ENCODE assay signal across 23 mouse cellular contexts in the genomic region with DNA sequence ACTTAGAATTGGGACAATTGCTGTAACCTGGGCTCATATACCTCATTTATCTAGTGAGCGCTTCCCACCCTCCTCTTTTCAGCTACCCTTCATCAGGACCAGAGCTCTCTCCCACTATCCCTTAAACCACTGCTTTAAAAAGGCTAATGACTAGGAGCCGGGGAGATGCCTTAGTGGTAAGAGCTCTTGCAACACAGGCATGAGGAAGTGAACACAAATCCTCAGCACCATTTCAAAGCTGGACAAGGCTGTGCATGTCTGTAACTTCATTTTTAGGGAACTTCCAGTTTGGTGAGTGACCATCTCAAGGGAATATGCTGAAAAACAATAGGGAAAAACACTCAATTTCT.
DNase-seq lines count a peak whose midpoint lies in the region; ATAC-seq and TF ChIP-seq lines count a peak whose summit lies in the region.
"Had no signal": no experiment of that assay in that cellular context is flagged by ENCODE, and none has a peak within 500 bp of the region (broad histone marks: within the 10 kb centered on the region; RNA-seq: fewer than 3 reads in every experiment).

No protein-coding gene starts in this region.

- H3K4me3 ChIP-seq in forebrain, embryonic 16.5 days (replicated peaks; ENCODE audit: low read length) = no peak overlapping the region
- H3K4me3 ChIP-seq in forebrain, embryonic 10.5 days = no peak overlapping the region
- no peak overlapping the region for H3K4me3 ChIP-seq in liver, adult 2 months (ENCODE audit: insufficient read depth, low read depth, low read length)
- no peak overlapping the region for H3K4me3 ChIP-seq in liver, embryonic 11.5 days (ENCODE audit: low read depth, low read length)
- H3K4me3 ChIP-seq in midbrain, postnatal 0 days (ENCODE audit: low read depth, low read length) = no peak overlapping the region
- H3K4me3 ChIP-seq: erythroblast, embryonic 14.5 days; heart, embryonic 12.5 days; hindbrain, embryonic 13.5 days; intestine, embryonic 15.5 days; limb, embryonic 15.5 days; midbrain, embryonic 12.5 days had no signal

- WGBS in forebrain, embryonic 16.5 days = 70% methylated on average over 2 of the region's 2 CpGs
- 97% methylated on average over 2 of the region's 2 CpGs for WGBS in forebrain, embryonic 10.5 days
- WGBS in liver, adult 2 months = 94% methylated on average over 2 of the region's 2 CpGs
- 74% methylated on average over 2 of the region's 2 CpGs for WGBS in liver, embryonic 11.5 days
- 73% methylated on average over 2 of the region's 2 CpGs for WGBS in midbrain, postnatal 0 days

- peak overlapping the region; percentile 38 for H3K27ac ChIP-seq in forebrain, embryonic 16.5 days (ENCODE audit: low read length)
- H3K27ac ChIP-seq in forebrain, embryonic 10.5 days = no peak overlapping the region
- no peak overlapping the region for H3K27ac ChIP-seq in liver, adult 2 months (replicated peaks; ENCODE audit: insufficient read depth, low read depth, low read length)
- H3K27ac ChIP-seq in liver, embryonic 11.5 days (ENCODE audit: low read depth, low read length) = no peak overlapping the region
- peak overlapping the region; percentile 48 for H3K27ac ChIP-seq in midbrain, postnatal 0 days (ENCODE audit: low read depth, low read length)
- H3K27ac ChIP-seq: hindbrain, embryonic 13.5 days; intestine, embryonic 15.5 days; limb, embryonic 15.5 days; midbrain, embryonic 12.5 days had no signal

- no peaks in the 10 kb centered on the region for H3K27me3 ChIP-seq in forebrain, embryonic 16.5 days (replicated peaks; ENCODE audit: control insufficient read depth, insufficient read depth, low read length)
- H3K27me3 ChIP-seq in forebrain, embryonic 10.5 days (ENCODE audit: poor library complexity, severe bottlenecking) = no peaks in the 10 kb centered on the region
- H3K27me3 ChIP-seq in liver, adult 2 months (ENCODE audit: control insufficient read depth, insufficient read depth, low read length) = no peaks in the 10 kb centered on the region
- H3K27me3 ChIP-seq in liver, embryonic 11.5 days (replicated peaks; ENCODE audit: control insufficient read depth, insufficient read depth, low read length) = no peaks in the 10 kb centered on the region
- H3K27me3 ChIP-seq in midbrain, postnatal 0 days (ENCODE audit: insufficient read depth, low read length) = no peaks in the 10 kb centered on the region
- H3K27me3 ChIP-seq: heart, embryonic 12.5 days; hindbrain, embryonic 13.5 days; intestine, embryonic 15.5 days; limb, embryonic 15.5 days; midbrain, embryonic 12.5 days had no signal

- H3K36me3 ChIP-seq in forebrain, embryonic 16.5 days (ENCODE audit: control insufficient read depth, insufficient read depth) = no peaks in the 10 kb centered on the region
- peaks cover 26% of the 10 kb centered on the region for H3K36me3 ChIP-seq in forebrain, embryonic 10.5 days (replicated peaks)
- H3K36me3 ChIP-seq in liver, adult 2 months (ENCODE audit: control insufficient read depth, insufficient read depth, low read length) = no peaks in the 10 kb centered on the region
- no peaks in the 10 kb centered on the region for H3K36me3 ChIP-seq in liver, embryonic 11.5 days (ENCODE audit: control insufficient read depth, insufficient read depth, low read length)
- no peaks in the 10 kb centered on the region for H3K36me3 ChIP-seq in midbrain, postnatal 0 days (ENCODE audit: insufficient read depth, low read length)
- H3K36me3 ChIP-seq: hindbrain, embryonic 13.5 days; intestine, embryonic 15.5 days; limb, embryonic 15.5 days; midbrain, embryonic 12.5 days had no signal

- H3K9ac ChIP-seq in forebrain, embryonic 16.5 days (replicated peaks; ENCODE audit: low read depth, low read length) = no peak overlapping the region
- H3K9ac ChIP-seq in liver, adult 2 months (ENCODE audit: low read depth, low read length) = no peak overlapping the region
- H3K9ac ChIP-seq in liver, embryonic 11.5 days (ENCODE audit: low read depth, low read length) = no peak overlapping the region
- H3K9ac ChIP-seq in midbrain, postnatal 0 days (replicated peaks; ENCODE audit: low read length, poor library complexity, severe bottlenecking) = no peak overlapping the region
- H3K9ac ChIP-seq: heart, embryonic 12.5 days; hindbrain, embryonic 13.5 days; intestine, embryonic 15.5 days; limb, embryonic 15.5 days; liver, postnatal 0 days; midbrain, embryonic 12.5 days had no signal

- H3K4me2 ChIP-seq in forebrain, embryonic 16.5 days (ENCODE audit: low read length) = no peak overlapping the region
- H3K4me2 ChIP-seq in liver, embryonic 11.5 days = no peak overlapping the region
- no peak overlapping the region for H3K4me2 ChIP-seq in midbrain, postnatal 0 days (ENCODE audit: low read depth, low read length, poor library complexity, severe bottlenecking)
- H3K4me2 ChIP-seq: heart, embryonic 12.5 days; hindbrain, embryonic 13.5 days; intestine, embryonic 15.5 days; limb, embryonic 15.5 days; midbrain, embryonic 12.5 days had no signal

- no peaks in the 10 kb centered on the region for H3K9me3 ChIP-seq in forebrain, embryonic 16.5 days (ENCODE audit: control insufficient read depth, low read length)
- H3K9me3 ChIP-seq in forebrain, embryonic 10.5 days = no peaks in the 10 kb centered on the region
- no peaks in the 10 kb centered on the region for H3K9me3 ChIP-seq in liver, embryonic 11.5 days (ENCODE audit: control insufficient read depth, low read length)
- H3K9me3 ChIP-seq in midbrain, postnatal 0 days (ENCODE audit: low read length) = no peaks in the 10 kb centered on the region
- H3K9me3 ChIP-seq: heart, embryonic 12.5 days; hindbrain, embryonic 13.5 days; intestine, embryonic 15.5 days; limb, embryonic 15.5 days; midbrain, embryonic 12.5 days had no signal

- no peak for DNase-seq in forebrain, embryonic 10.5 days (ENCODE audit: extremely low spot score, low spot score)
- DNase-seq in liver, adult 2 months (ENCODE audit: extremely low read depth, low read depth, low spot score) = peak; percentile 11
- no peak for DNase-seq in liver, embryonic 11.5 days (ENCODE audit: low spot score)
- DNase-seq in midbrain, postnatal 0 days (ENCODE audit: low spot score) = no peak
- no peak for DNase-seq in kidney, postnatal 4 days
- DNase-seq: adrenal gland, postnatal 36 days; B cell, adult 2 months; cerebellum, adult 18-20 months; cerebellum, postnatal 36 days; gastrocnemius, postnatal 25 days; heart, postnatal 14 days; layer of hippocampus, postnatal 36 days; liver, postnatal 0 days; thymus, postnatal 14 days had no signal

- 0 out of 2 replicates have a peak, but pooled peaks cover 3% of the 10 kb centered on the region for H3K4me1 ChIP-seq in forebrain, embryonic 16.5 days (replicated peaks; ENCODE audit: control insufficient read depth, insufficient read depth, low read length)
- H3K4me1 ChIP-seq in forebrain, embryonic 10.5 days = no peaks in the 10 kb centered on the region
- H3K4me1 ChIP-seq in liver, adult 2 months (ENCODE audit: control insufficient read depth, insufficient read depth, low read length) = no peaks in the 10 kb centered on the region
- H3K4me1 ChIP-seq in liver, embryonic 11.5 days (replicated peaks; ENCODE audit: control insufficient read depth, insufficient read depth, low read length) = no peaks in the 10 kb centered on the region
- H3K4me1 ChIP-seq in midbrain, postnatal 0 days (ENCODE audit: insufficient read depth, low read length) = no peaks in the 10 kb centered on the region
- H3K4me1 ChIP-seq: heart, embryonic 12.5 days; hindbrain, embryonic 13.5 days; intestine, embryonic 15.5 days; limb, embryonic 15.5 days; midbrain, embryonic 12.5 days had no signal

- ATAC-seq in forebrain, embryonic 16.5 days = peak; percentile 48
- ATAC-seq in liver, embryonic 11.5 days (replicated peaks; ENCODE audit: low FRiP score) = no peak
- peak; percentile 87 for ATAC-seq in common myeloid progenitor, adult 5-6 weeks (replicated peaks; ENCODE audit: low read depth, poor library complexity, severe bottlenecking)
- ATAC-seq in midbrain, postnatal 0 days (ENCODE audit: low FRiP score) = no peak
- no peak for ATAC-seq in erythroid progenitor cell, adult 5-6 weeks (replicated peaks; ENCODE audit: low FRiP score, poor library complexity, severe bottlenecking)
- ATAC-seq: intestine, embryonic 15.5 days; liver, postnatal 0 days had no signal

- H3K79me2 ChIP-seq in liver, adult 2 months (ENCODE audit: control insufficient read depth, insufficient read depth, low read length) = no peaks in the 10 kb centered on the region

- no peak for TF ChIP-seq CTCF in liver, adult 2 months (IDR thresholded peaks at IDR 0.05; ENCODE audit: low read depth, low read length)
- no peak for TF ChIP-seq CTCF in midbrain, postnatal 0 days (IDR thresholded peaks at IDR 0.05)

- TF ChIP-seq POLR2A in liver, adult 2 months (IDR thresholded peaks at IDR 0.05; ENCODE audit: extremely low read depth, insufficient read depth, low read length) = no peak

Comparison
In these comparisons a context has a peak if more than half of its experiments do, and no peak if none do; other contexts are left out.
1. H3K27ac ChIP-seq: peak in forebrain, embryonic 16.5 days (single experiment) and midbrain, postnatal 0 days (single experiment); none in forebrain, embryonic 10.5 days (single experiment), liver, adult 2 months (single experiment) and liver, embryonic 11.5 days (single experiment).
2. ATAC-seq: peak in forebrain, embryonic 16.5 days (single experiment) and common myeloid progenitor, adult 5-6 weeks (single experiment); none in liver, embryonic 11.5 days (single experiment), midbrain, postnatal 0 days (single experiment) and erythroid progenitor cell, adult 5-6 weeks (single experiment).